Mouse (Mus musculus) midbrain, embryonic 13.5 days (tissue): ENCODE data around the gene Ube2i. TPM values are rescaled to one million over a fixed set of nuclear protein-coding genes. Genes with fewer than 3 reads are reported as not detected.
A peak's percentile ranks its signal among the peaks of the same experiment; 100 is the strongest.

Experiments used
- ATAC-seq: fragments of 200-750 bp; cut with Nextera tagmentation; 2 replicates; pipeline ENCODE4 v1.8.0; 2017; ENCODE audit warnings: mild to moderate bottlenecking, moderate TSS enrichment, moderate library complexity
- H3K27ac ChIP-seq: fragments of 300-500 bp; sonication (generic); 2 replicates; pipeline ENCODE4 v1.5.1; 2015; ENCODE audit warnings: inconsistent platforms, mild to moderate bottlenecking, moderate library complexity
- H3K27me3 ChIP-seq: fragments of 300-500 bp; sonication (generic); 2 replicates; pipeline ENCODE4 v1.6.1; 2015; ENCODE audit warnings: mild to moderate bottlenecking, inconsistent platforms
- H3K36me3 ChIP-seq: fragments of 300-500 bp; sonication (generic); 2 replicates; pipeline ENCODE4 v1.6.1; 2015; ENCODE audit warnings: mild to moderate bottlenecking, inconsistent platforms
- H3K4me1 ChIP-seq: fragments of 300-500 bp; sonication (generic); replicated peaks from 2 replicates; pipeline ENCODE4 v1.6.1; 2015; ENCODE audit warnings: inconsistent platforms
- H3K4me2 ChIP-seq: fragments of 300-500 bp; sonication (generic); replicated peaks from 2 replicates; pipeline ENCODE4 v1.6.1; 2015; ENCODE audit warnings: moderate library complexity, mild to moderate bottlenecking, inconsistent platforms
- H3K4me3 ChIP-seq: fragments of 300-500 bp; sonication (generic); replicated peaks from 2 replicates; pipeline ENCODE4 v1.5.1; 2015; ENCODE audit warnings: mild to moderate bottlenecking, inconsistent platforms
- H3K9ac ChIP-seq: fragments of 300-500 bp; sonication (generic); replicated peaks from 2 replicates; pipeline ENCODE4 v1.6.1; 2015; ENCODE audit warnings: mild to moderate bottlenecking, inconsistent platforms
- H3K9me3 ChIP-seq: fragments of 300-500 bp; sonication (generic); 2 replicates; pipeline ENCODE4 v1.6.1; 2016; ENCODE audit warnings: mild to moderate bottlenecking, inconsistent platforms
- WGBS: fragments of 180-500 bp; shearing (Covaris S2); methylation state at CpG from one replicate; pipeline ENCODE4 v1.1.7; 2015; 5-methylcytosine and 5-hydroxymethylcytosine counted together
- polyA plus RNA-seq: library from polyadenylated mRNA; unstranded; fragments of >200 nt; fragmentation: Nextera tagmentation; extraction: Ambion mirVana; gene quantifications from 2 replicates; pipeline ENCODE4 v1.2.1, GENCODE M21; 2015

Gene Ube2i
- polyA plus RNA-seq, 1 experiment from 2014 or later: 672 TPM

- H3K27me3 ChIP-seq: peaks cover 9% of the 10 kb centered on the region; the same call in 1 of the 2 replicates
- no peaks in the 10 kb centered on the region for H3K36me3 ChIP-seq
- H3K4me2 ChIP-seq: no peak overlapping the region
- no peak overlapping the region for H3K4me3 ChIP-seq
- H3K9ac ChIP-seq: no peak overlapping the region
- H3K9me3 ChIP-seq: no peaks in the 10 kb centered on the region
- no peak overlapping the region for H3K27ac ChIP-seq
- ATAC-seq: no peak
- peaks cover 23% of the 10 kb centered on the region for H3K4me1 ChIP-seq
- WGBS: 94% methylated on average over 3 of the region's 3 CpGs
Observed at GRCm38 (mm10) chr17:25275833-25276232, 1.4 kb upstream of the Ube2i start.

- Histone ChIP-seq H3K4me2 (peak overlapping the region; percentile 47), H3K4me3 (peak overlapping the region; percentile 86), H3K9me3 (no peaks in the 10 kb centered on the region), H3K36me3 (peaks cover 11% of the 10 kb centered on the region), H3K9ac (peak overlapping the region; percentile 99), H3K27me3 (0 out of 2 replicates have a peak, but pooled peaks cover 5% of the 10 kb centered on the region), H3K4me1 (peaks cover 42% of the 10 kb centered on the region), H3K27ac (peak overlapping the region; percentile 99)
- peak; percentile 88 for ATAC-seq
- under 1% methylated on average over 45 of the region's 45 CpGs for WGBS
Observed at GRCm38 (mm10) chr17:25273706-25274501, 518 bp downstream of the Ube2i start.

GRCm38 (mm10) chr17:25272951-25273705 is 1.3 kb downstream of the Ube2i start:
- H3K9me3 ChIP-seq: no peaks in the 10 kb centered on the region
- H3K4me3 ChIP-seq: peak overlapping the region; percentile 86
- peak overlapping the region; percentile 99 for H3K9ac ChIP-seq
- ATAC-seq: peak; percentile 93
- under 1% methylated on average over 76 of the region's 92 CpGs for WGBS
- H3K27me3 ChIP-seq: 0 out of 2 replicates have a peak, but pooled peaks cover 5% of the 10 kb centered on the region
- H3K27ac ChIP-seq: peak overlapping the region; percentile 99
- peak overlapping the region; percentile 97 for H3K4me2 ChIP-seq
- H3K36me3 ChIP-seq: peaks cover 19% of the 10 kb centered on the region
- peaks cover 44% of the 10 kb centered on the region for H3K4me1 ChIP-seq

GRCm38 (mm10) chr17:25272326-25272725 is 2.1 kb downstream of the Ube2i start:
- ATAC-seq: no peak
- peaks cover 27% of the 10 kb centered on the region for H3K36me3 ChIP-seq
- H3K9ac ChIP-seq: peak overlapping the region; percentile 99
- H3K4me3 ChIP-seq: peak overlapping the region; percentile 86
- no peaks in the 10 kb centered on the region for H3K9me3 ChIP-seq
- peaks cover 44% of the 10 kb centered on the region for H3K4me1 ChIP-seq
- no peaks in the 10 kb centered on the region for H3K27me3 ChIP-seq
- peak overlapping the region; percentile 97 for H3K4me2 ChIP-seq
- H3K27ac ChIP-seq: peak overlapping the region; percentile 99
- 1% methylated on average over 10 of the region's 10 CpGs for WGBS

- H3K27me3 ChIP-seq: no peaks in the 10 kb centered on the region
- no peak for ATAC-seq
- H3K4me3 ChIP-seq: peak overlapping the region; percentile 86
- peak overlapping the region; percentile 4; the same call in 1 of the 2 replicates for H3K9ac ChIP-seq
- H3K9me3 ChIP-seq: no peaks in the 10 kb centered on the region
- 91% methylated on average over 2 of the region's 2 CpGs for WGBS
- H3K4me2 ChIP-seq: peak overlapping the region; percentile 97
- H3K36me3 ChIP-seq: peaks cover 41% of the 10 kb centered on the region
- no peak overlapping the region for H3K27ac ChIP-seq
- H3K4me1 ChIP-seq: peaks cover 44% of the 10 kb centered on the region
Observed at GRCm38 (mm10) chr17:25270795-25271335, 3.6 kb downstream of the Ube2i start.

- Histone ChIP-seq H3K4me2 (no peak overlapping the region), H3K4me1 (peaks cover 7% of the 10 kb centered on the region), H3K9me3 (no peaks in the 10 kb centered on the region), H3K27me3 (no peaks in the 10 kb centered on the region), H3K36me3 (peaks cover 82% of the 10 kb centered on the region), H3K9ac (no peak overlapping the region), H3K27ac (no peak overlapping the region), H3K4me3 (no peak overlapping the region)
- ATAC-seq: no peak
- 67% methylated on average over 3 of the region's 3 CpGs for WGBS
Observed at GRCm38 (mm10) chr17:25264453-25264852, 10.0 kb downstream of the Ube2i start.

- H3K4me3 ChIP-seq: no peak overlapping the region
- no peak for ATAC-seq
- WGBS: 60% methylated on average over 6 of the region's 6 CpGs
Observed at GRCm38 (mm10) chr17:25257804-25258261, 16.6 kb downstream of the Ube2i start.

GRCm38 (mm10) chr17:25256140-25256754 is 18.2 kb downstream of the Ube2i start, which contains the start of gene Baiap3:
Gene Baiap3, minus strand, starts transcription at chr17:25256364.
- peak within 1 kb of the TSS; percentile 33 for H3K9ac ChIP-seq
- peaks cover 61% of the 10 kb centered on the region for H3K4me1 ChIP-seq
- H3K4me3 ChIP-seq: peak within 1 kb of the TSS; percentile 35
- 4% methylated on average over 35 of the region's 35 CpGs for WGBS
- peak within 1 kb of the TSS; percentile 59 for H3K4me2 ChIP-seq
- H3K27me3 ChIP-seq: peaks cover 23% of the 10 kb centered on the region
- H3K9me3 ChIP-seq: no peaks in the 10 kb centered on the region
- H3K36me3 ChIP-seq: peaks cover 19% of the 10 kb centered on the region
- H3K27ac ChIP-seq: no peak within 1 kb of the TSS
- ATAC-seq: 0 out of 2 replicates have a peak, but pooled peaks have one; percentile 21

More at GRCm38 (mm10) chr17:25257804-25258261, 16.6 kb downstream of the Ube2i start:
- Histone ChIP-seq H3K4me2 (no peak overlapping the region), H3K9me3 (no peaks in the 10 kb centered on the region), H3K4me1 (peaks cover 45% of the 10 kb centered on the region), H3K27ac (peak overlapping the region; percentile 19; the same call in 1 of the 2 replicates), H3K36me3 (peaks cover 25% of the 10 kb centered on the region), H3K27me3 (peaks cover 23% of the 10 kb centered on the region), H3K9ac (no peak overlapping the region)

GRCm38 (mm10) chr17:25255110-25255509 is 19.3 kb downstream of the Ube2i start:
- H3K9me3 ChIP-seq: no peaks in the 10 kb centered on the region
- no peak overlapping the region for H3K4me3 ChIP-seq
- H3K27me3 ChIP-seq: peaks cover 23% of the 10 kb centered on the region
- no peak for ATAC-seq
- 67% methylated on average over 2 of the region's 2 CpGs for WGBS
- peaks cover 16% of the 10 kb centered on the region for H3K36me3 ChIP-seq
- no peak overlapping the region for H3K27ac ChIP-seq
- H3K4me1 ChIP-seq: peaks cover 61% of the 10 kb centered on the region
- H3K9ac ChIP-seq: no peak overlapping the region
- 0 out of 2 replicates have a peak overlapping the region, but pooled peaks have one; percentile 59 for H3K4me2 ChIP-seq

GRCm38 (mm10) chr17:25253760-25254159 is 20.7 kb downstream of the Ube2i start:
- H3K27me3 ChIP-seq: peaks cover 23% of the 10 kb centered on the region
- peak overlapping the region; percentile 40 for H3K4me2 ChIP-seq
- H3K9ac ChIP-seq: peak overlapping the region; percentile 47
- peak; percentile 57 for ATAC-seq
- no peaks in the 10 kb centered on the region for H3K9me3 ChIP-seq
- 5% methylated on average over 10 of the region's 10 CpGs for WGBS
- peak overlapping the region; percentile 90 for H3K27ac ChIP-seq
- peak overlapping the region; percentile 7; the same call in 1 of the 2 replicates for H3K4me3 ChIP-seq
- H3K4me1 ChIP-seq: peaks cover 61% of the 10 kb centered on the region
- peaks cover 3% of the 10 kb centered on the region for H3K36me3 ChIP-seq

GRCm38 (mm10) chr17:25252643-25253042 is 21.8 kb downstream of the Ube2i start:
- Histone ChIP-seq H3K36me3 (no peaks in the 10 kb centered on the region), H3K9ac (peak overlapping the region; percentile 46; the same call in 1 of the 2 replicates), H3K27ac (peak overlapping the region; percentile 90), H3K4me2 (peak overlapping the region; percentile 40), H3K4me1 (peaks cover 54% of the 10 kb centered on the region), H3K27me3 (peaks cover 23% of the 10 kb centered on the region), H3K9me3 (no peaks in the 10 kb centered on the region), H3K4me3 (no peak overlapping the region)
- 10% methylated on average over 3 of the region's 3 CpGs for WGBS
- peak; percentile 85 for ATAC-seq
